Mouse (Mus musculus) spleen, postnatal 14 days (tissue): ENCODE data around the gene BC028528.
"Not testable (repeated sequence)": the region's sequence is repeated elsewhere in the genome, so short reads cannot be mapped to it uniquely, and the experiment has no call there.

Source experiments
- DNase-seq, 2 experiments: peaks; one replicate each; pipeline ENCODE4 v3.0.0; 2021 to 2022; ENCODE audit warnings: low spot score in 2 of 2

BC028528 gene

DNA sequence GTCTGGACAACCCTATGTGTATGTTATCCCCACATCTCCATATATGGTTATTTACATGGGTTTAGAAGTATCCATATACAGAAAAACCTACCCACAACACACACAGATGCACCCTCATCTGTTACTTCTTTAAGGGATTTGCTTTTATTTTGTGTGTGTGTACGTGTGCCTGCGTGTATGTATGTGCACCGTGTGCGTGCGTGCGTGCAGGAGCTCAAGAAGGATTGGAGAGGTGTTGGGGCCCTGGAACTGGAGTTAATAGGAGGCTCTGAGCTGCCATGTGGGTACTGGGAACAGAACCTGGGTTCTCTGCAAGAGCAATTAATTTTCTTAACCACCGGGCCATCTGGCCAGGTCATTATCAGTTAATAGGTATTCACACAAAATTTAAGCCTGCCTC lies 19.8 kb downstream of the BC028528 start:
- no peak for DNase-seq

- DNase-seq = peak; percentile 67 to 75
Observed at GRCm38 (mm10) chr3:95871392-95871867, 20.4 kb downstream of the BC028528 start, which contains the start of gene Mrps21. Gene Mrps21 (minus strand): TSS chr3:95871519.

DNA sequence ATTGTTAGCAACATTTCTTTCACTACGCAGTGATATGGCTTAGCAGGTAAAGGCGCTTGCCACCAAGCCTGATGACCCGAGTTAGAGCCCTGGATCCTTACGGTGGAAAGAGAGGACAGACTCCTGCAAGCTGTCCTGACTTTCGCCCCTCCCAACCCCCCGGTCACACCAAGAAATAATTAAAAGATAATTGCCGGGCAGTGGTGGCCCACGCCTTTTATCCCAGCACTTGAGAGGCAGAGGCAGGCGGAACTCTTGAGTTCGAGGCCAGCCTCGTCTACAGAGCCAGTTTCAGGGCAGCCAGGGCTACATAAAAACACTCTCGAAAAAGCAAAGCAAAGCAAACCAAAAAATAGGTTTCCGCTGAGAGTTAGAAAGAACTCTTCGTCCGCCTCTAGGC lies 20.8 kb downstream of the BC028528 start:
- DNase-seq = no peak

DNA sequence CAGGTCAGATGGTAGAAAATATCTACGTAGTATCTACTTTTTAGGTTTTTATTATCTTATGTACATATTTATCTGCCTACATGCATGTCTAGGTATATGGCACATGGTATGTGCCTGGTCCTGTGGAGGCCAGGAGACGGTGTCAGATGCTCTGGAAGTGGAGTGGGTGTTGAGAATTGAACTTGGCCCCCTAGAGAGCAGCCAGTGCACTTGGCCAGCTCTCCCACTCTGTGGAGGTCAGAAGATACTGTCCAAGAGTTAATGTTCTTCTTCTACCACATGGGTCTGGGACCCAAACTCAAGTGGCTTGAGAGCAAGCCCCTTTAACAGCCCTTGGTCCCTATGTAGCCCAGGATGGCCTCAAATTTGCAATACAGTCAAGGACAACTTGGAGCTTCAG lies 24.4 kb downstream of the BC028528 start:
- DNase-seq = no peak

DNA sequence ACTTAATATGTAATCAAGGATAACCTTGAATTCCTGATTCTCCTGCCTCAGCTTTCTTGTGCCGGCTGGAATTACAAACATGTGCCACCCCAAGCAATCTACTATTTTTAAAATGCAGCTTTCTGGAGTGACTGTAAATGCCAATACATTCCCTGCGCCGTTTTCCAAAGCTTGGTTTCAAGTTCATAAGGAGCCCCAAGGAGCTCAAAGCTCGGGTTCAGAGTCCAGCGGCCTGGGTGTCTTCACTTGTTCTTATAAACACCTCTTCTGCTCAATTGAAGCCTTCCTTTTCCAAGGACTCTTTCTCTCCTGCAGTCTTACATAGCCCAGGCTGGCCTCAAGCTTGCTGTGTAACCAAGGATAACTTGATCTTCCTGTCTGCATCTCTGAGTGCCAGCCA lies 25.7 kb downstream of the BC028528 start:
- no peak for DNase-seq

- no peak for DNase-seq
Observed at GRCm38 (mm10) chr3:95865571-95865970, 26.2 kb downstream of the BC028528 start.

DNA sequence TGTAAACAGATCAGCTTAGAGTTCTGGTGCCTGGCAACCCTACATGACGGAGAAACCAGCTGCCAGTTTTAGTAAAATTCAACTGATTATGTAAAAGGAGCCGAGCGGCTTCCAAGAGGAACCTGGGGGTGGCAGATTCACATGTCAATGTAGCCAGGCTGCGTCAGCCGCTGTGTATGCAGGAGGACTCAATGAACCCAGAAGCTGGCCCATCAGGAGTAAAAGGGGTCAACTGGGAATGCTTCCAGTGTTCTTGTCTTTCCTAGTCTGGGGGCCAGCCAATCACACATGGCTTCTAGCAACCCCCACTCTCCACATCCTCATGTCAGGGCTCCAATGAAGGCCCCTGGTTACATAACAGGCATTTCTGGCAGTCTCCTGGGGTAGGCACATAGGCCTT lies 26.8 kb downstream of the BC028528 start:
- no peak for DNase-seq

DNA sequence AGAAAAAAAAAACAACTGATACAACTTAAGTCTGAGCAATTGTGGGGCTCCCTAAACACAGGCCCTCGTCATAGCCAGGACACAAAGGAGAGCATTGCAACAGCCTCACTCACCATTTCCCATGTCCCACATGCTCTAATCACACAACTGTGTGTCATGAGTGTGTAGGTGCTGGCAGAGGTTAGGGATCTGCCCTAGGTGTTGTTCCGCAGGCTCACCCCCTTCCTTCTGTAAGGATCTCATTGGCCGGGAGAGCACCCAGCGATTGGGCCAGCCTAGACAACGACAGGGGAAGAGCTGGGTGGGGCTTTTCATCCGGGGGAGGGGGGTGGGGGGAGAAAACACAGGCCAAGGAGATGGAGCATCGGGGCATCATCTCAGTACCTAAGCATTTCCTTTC lies 28.2 kb downstream of the BC028528 start:
- no peak for DNase-seq

DNA sequence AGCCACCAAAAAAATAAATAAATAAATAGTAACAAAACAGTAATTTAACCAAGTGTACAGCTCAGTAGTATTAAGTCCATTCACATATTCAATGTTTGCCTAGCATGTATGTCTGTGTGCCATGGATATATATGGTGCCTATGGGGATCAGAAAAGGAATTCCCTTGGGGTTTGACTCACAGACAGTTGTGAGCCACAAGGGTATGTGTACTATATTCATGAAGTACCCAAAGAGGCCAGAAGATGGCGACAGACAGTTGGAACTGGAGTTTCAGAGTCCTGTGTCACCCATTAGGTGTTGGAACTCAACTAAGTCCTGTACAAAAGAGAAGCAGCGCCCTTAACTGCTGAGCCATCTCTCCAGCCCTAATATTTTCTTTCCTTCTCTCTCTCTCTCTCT lies 30.0 kb downstream of the BC028528 start:
- peak in 1 of 2 experiments; percentile 78 for DNase-seq

GRCm38 (mm10) chr3:95861216-95861615 lies 30.6 kb downstream of the BC028528 start:
- peak in 1 of 2 experiments; percentile 24 for DNase-seq

DNA sequence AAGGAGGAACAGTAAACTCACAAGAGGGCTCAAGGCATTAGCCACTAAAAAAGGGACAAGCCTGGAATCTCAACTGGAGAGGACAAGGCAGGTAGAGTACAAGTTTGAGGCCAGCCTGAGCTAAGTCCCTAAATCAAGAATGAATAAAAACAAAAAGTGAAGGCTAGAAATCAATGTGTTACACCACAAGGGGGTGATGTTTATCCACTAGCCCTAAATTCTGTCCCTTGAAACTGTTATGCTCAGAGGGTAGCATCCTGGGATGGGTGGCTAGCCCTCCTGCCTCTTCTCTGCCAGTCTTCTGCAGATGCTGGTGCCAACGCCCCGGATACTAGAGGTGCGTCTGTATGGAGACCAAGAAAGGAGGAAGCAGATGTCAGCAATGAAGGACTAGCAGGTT lies 31.5 kb downstream of the BC028528 start:
- DNase-seq = no peak

DNA sequence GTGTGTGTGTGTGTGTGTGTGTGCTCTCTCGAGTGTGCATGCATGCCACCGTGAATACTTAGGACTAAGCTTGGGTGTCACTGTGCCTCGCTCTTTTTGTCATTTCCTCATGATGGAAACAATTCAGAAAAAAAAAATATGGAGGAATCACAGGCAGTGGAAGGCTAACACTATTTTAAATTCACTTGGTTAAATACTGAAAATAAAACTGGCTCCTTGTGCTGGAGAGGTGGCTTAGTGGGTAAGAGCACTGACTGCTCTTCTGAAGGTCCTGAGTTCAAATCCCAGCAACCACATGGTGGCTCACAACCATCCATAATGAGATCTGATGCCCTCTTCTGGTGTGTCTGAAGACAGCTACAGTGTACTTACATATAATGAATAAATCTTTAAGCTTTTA lies 33.5 kb downstream of the BC028528 start:
- DNase-seq = not testable (repeated sequence)

GRCm38 (mm10) chr3:95857050-95857449 lies 34.8 kb downstream of the BC028528 start:
- DNase-seq = not testable (repeated sequence)

DNA sequence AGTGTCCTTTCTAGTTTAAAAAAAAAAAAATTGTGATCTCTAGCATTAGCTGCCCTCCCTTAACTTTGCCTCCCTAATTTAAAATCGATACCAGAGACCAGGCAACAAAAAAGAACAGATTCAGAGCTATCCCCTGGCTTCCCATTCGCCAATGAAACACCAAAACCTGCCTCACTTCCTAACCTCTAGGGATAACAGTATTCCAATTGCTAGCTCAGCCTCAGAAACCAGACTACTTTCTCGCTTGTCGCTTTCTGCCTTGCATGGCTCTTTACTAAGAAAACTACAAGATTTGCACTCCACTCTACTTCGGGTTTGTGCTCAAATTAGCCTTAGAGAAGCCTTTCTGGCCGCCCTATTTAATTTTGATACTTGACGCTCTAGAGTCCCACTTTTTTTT lies 35.7 kb downstream of the BC028528 start:
- no peak for DNase-seq

- peak; percentile 90 to 94 for DNase-seq
Observed at GRCm38 (mm10) chr3:95855502-95856089, 36.2 kb downstream of the BC028528 start, which contains the start of gene Prpf3. Gene Prpf3 (minus strand): TSS chr3:95855885.

GRCm38 (mm10) chr3:95851317-95851716 lies 40.5 kb downstream of the BC028528 start:
- DNase-seq = no peak

GRCm38 (mm10) chr3:95850611-95851010 lies 41.2 kb downstream of the BC028528 start:
- no peak for DNase-seq

DNA sequence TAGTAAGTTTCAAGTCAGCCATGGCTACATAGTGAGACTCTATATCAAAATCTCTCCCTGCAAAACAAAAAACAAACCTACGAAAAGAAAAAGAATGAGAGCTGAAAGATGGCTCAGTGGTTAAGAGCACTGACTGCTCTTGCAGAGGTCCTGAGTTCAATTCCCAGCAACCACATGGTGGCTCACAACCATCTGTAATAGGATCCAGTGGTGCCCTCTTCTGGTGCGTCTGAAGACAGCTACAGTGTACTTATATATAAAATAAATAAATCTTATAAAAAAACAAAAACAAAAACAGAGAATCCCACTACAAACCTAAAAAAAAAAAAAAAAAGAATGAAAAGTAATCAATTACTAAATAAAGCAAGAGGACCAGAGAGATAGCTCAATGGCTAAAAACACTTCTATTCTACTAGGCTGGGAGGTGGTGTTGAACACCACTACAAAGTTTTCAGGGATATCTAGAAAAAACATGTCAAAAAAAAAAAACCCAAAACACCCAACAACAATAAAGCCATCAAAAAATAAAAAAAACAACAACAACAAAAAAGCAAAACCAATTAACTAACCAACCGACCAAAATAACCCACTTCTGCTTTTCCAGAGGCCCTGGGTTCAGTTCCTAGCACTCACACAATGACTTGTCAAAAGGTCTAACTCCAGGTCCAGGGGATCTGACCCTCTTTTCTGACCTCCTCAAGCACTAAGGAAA lies 49.1 kb downstream of the BC028528 start:
- DNase-seq = no peak

GRCm38 (mm10) chr3:95839250-95839649 lies 52.6 kb downstream of the BC028528 start:
- no peak for DNase-seq
